Mouse (Mus musculus) Muller cell, postnatal 12 days (primary cell): ENCODE measurements around the gene 1700123O20Rik.
A peak's percentile ranks its signal among the peaks of the same experiment; 100 is the strongest.

ENCODE experiments used
- DNase-seq: peaks from one replicate; pipeline ENCODE4 v3.0.0-alpha.2; 2015; ENCODE audit errors: inconsistent ontology term

Gene 1700123O20Rik

DNA sequence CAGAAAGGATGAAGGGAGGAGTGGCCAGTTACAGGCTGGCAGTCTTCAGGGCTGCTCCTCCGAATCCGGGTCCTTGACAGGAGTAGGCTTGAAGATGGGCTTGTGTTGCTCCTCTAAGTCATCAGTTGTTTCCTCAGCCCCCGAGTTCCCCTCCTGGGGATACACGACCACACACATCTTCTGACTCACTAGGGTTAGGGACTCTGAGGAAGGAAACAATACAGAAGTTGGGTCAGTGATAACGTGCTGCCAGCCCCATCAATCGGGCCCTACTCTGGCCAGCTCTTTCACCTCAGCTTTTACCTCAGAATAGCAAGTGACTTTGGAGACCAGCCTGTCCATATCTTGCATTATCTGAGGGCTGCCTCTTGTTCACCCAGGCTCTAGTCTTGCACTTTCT is 38.0 kb downstream of the 1700123O20Rik start:
- no peak for DNase-seq

DNA sequence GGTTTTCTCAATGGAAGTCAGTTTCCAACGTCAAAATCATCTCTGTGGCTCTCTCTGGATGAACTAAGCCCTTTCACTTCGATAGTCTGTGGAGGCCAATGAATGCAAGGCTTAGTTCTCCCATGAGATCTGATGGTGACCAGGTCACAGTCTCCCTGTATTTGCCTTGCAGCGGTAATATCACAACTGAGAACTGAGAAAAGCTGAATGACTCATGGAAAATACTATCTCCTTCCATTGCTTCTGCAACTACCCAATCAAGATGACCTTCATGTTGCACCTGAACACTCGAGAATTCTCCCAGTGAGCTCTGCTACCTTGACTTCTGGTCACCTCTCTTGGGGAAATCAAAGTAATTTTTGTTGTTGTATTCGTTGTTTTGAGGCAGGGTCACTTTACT is 41.5 kb downstream of the 1700123O20Rik start:
- DNase-seq: no peak

DNA sequence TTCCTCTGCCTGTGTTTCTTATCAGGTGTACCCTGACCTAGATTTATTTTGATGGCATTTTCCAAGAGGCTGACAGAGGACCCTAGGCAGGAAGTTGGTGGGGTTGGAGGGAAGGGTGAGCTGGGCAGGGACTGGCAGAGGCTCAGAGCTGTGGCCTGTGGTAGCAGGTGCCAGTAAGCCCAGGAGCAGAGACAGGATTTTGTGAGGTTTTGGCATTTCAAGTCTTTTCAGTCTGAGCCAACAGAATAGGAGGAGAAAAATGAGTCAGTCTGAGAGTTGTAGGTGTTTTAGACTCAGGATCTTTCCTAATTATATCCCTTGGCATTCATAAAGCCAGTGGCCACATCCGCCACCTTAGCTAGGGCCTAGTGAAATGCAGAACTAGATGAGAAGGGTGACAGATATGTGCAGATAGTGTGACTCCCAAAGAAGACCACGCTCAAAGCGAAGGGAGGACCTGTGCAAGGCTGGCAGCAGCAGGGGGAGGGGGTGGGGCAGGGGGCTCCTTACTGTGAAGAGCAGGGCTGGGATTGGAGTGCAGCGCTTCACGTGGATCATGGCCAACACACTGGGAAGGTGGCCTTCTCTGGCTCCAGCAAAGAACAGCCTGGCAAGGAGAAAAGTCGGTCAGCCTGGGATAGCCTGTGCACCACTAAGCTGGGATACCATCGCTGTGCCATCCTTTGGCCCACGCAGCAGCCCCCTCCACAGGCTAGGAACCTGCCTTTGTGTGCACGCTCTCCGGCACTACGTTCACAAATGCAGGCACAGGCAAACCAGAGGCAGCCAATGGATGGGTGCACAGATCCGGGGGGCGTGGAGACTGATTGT is 43.0 kb downstream of the 1700123O20Rik start:
- DNase-seq: peak; percentile 37

DNA sequence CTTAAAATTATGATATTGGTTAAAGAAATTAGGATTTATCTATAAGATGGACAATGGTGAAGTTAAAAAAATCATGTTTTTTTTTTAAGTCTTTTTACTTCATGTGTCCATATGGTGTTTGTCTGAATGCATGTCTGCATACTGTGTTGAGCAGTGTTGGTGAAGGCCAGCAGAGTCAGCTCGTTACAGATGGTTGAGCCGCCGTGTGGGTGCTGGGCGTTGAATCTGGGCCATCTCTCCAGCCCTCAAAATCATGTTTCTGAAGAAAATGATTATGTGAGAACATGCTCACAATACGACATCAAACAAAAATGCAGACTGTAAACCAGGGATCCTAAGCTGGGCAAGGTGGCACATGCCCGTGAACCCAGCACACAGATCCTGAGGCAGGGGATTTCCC is 44.3 kb downstream of the 1700123O20Rik start:
- DNase-seq: no peak

DNA sequence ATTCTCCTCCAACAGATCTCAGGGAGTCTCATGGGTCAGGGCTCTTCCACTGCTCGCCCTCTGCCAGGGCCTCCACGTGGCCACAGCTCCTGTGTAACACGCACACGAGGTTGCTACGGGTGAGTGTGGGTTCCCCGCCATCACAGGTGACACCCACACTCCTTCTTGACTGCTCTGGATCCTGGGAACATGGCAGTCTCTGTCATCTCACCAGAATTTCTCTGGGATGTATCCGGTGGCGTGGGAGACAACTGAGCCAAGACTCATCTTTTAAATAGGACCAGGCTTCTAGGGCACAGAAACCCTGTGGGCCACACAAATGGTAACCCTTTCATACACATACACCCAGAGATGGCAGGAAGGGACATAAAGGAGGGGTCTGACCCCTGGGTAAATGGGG is 46.2 kb downstream of the 1700123O20Rik start:
- DNase-seq: no peak

DNA sequence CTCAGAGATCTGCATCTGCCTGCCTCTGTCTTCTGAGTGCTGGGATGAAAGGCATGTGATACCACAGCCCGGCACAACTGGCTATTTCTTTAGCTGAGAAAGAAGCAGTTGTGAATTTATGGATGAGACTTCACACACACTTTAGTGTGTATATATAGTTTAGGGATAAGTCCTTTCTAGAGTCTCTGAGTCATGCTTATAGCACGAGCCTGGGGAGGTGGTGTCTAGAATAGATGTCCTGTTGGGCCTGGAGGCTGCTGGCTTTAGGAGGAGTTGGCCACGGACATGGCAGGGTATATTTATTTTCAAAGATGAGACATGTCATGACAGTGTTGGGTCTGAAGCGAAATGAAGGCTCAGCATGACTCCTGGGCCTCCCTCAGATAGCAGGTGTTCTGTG is 48.0 kb downstream of the 1700123O20Rik start:
- DNase-seq: no peak

DNA sequence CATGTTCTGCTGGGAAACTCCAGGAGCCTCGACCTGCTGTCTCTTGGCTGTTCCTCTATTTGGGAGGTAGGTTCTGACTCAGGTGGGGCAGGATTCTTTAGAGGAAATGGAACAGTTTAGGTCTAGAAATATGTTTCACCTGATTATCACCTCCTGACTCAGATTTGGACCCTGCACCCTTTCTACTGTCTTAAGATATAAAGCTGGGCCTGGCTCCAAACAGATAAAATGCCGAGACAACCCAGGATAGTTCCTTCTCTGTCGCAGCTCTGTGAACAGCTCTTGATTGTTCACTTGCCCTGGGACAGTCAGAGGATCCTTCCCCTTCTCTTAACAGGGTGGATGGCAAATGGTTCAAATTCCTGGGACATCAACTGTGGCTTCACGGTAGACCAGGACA is 49.2 kb downstream of the 1700123O20Rik start:
- no peak for DNase-seq

DNA sequence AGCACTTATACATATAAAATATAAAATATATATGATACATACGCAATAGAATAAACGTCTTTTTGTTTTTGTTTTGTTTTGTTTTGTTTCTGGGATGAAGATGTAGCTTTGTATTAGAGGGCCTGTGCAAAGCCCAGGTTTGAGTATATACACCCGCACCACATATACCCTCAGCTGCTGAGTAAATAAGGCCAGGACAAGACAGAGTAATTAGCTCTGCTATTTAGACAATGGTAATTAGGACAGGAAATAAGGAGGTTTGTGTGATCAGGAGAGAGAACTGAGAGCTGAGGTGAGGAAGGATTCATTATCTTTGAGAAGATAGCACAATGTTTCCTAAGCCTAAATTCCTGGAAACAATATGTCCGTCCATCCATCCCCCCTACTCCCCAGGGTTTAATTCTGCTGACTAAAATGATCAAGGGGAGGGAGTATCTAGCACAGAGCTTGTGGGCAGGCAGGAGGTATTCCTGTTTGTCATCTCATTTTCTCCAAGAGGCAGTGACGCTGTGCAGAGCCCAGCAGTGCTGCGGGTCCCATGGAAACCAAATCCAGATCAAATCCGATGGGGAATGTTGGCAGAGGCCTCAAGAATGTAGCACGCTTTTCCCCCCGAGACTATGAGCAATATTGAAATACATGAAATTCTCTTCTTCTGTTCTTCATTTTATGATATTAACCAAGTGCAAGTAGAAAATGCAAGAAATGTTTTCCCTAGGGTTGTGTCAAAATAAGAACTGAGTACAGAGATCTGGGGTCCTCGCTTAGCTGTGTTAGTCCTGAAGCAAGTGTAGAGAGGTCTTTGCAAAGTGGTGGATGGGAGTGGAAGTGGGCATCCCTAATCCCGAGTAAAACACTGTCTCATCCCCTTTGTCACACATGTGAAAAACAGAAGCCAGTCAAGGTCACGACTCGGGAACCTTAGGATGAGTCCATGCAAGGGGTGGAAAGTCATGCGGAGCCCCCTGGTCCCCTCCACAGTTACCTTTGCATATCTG is 50.8 kb downstream of the 1700123O20Rik start:
- peak; percentile 84 for DNase-seq

DNA sequence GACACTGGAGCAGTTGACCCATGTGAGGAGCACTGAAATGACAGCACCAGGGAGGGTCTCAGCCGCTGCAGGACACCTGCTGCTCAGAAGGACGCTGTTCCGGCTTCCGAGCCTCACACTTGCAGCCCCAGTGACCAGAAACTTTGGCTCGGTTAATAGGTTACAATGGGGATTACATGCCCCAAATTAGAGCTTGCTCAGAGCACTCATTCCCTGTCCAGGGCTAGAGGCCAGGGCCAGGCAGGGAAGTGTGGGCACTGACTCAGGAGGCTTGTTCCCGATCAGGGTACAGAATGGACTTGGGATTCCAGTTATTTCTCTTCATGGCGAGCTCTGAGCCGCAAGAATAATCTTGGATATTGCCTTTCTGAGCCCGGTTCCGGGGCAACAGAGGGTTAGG is 51.6 kb downstream of the 1700123O20Rik start:
- DNase-seq: peak; percentile 68
